Mouse (Mus musculus) spleen, adult 2 months (tissue): ENCODE data around the gene Camta2. TPM values are rescaled to one million over a fixed set of nuclear protein-coding genes. Genes with fewer than 3 reads are reported as not detected.

Experiments
- DNase-seq, 2 experiments: peaks; one replicate each; pipeline versions ENCODE4 v3.0.0 to v3.0.0-alpha.2; 2012 to 2021; ENCODE audit warnings: low spot score in 2 of 2, low read depth in 1 of 2
- H3K27ac ChIP-seq: fragments of 200-500 bp; 2 replicates; pipeline ENCODE4 v1.5.1; 2012; ENCODE audit warnings: low read length, inconsistent platforms; ENCODE audit not compliant: insufficient read depth
- H3K27me3 ChIP-seq: fragments of 200-500 bp; 2 replicates; pipeline ENCODE4 v1.6.1; 2012; ENCODE audit warnings: mild to moderate bottlenecking, moderate library complexity, low read length, inconsistent platforms; ENCODE audit not compliant: control insufficient read depth, insufficient read depth
- H3K36me3 ChIP-seq: fragments of 200-500 bp; 2 replicates; pipeline ENCODE4 v1.6.1; 2012; ENCODE audit warnings: mild to moderate bottlenecking, low read length, inconsistent platforms; ENCODE audit not compliant: control insufficient read depth, insufficient read depth
- H3K4me1 ChIP-seq: fragments of 200-500 bp; 2 replicates; pipeline ENCODE4 v1.6.1; 2011; ENCODE audit warnings: inconsistent platforms; ENCODE audit not compliant: control insufficient read depth, insufficient read depth, insufficient read length
- H3K4me3 ChIP-seq: fragments of 200-500 bp; 2 replicates; pipeline ENCODE4 v1.5.1; 2011; ENCODE audit warnings: mild to moderate bottlenecking, inconsistent platforms; ENCODE audit not compliant: insufficient read depth, insufficient read length; ENCODE audit errors: extremely low read depth
- CTCF ChIP-seq: fragments of 200-500 bp; IDR thresholded peaks from 2 replicates; pipeline ENCODE4 v1.5.1; 2011; ENCODE audit warnings: mild to moderate bottlenecking, inconsistent platforms; ENCODE audit not compliant: insufficient read depth, insufficient read length, insufficient replicate concordance; ENCODE audit errors: extremely low read depth
- POLR2A ChIP-seq: fragments of 200-500 bp; IDR thresholded peaks from 2 replicates; pipeline ENCODE4 v1.6.1; 2011; ENCODE audit warnings: low read depth, low read length, inconsistent platforms
- WGBS: fragments of 180-500 bp; shearing (Covaris S2); methylation state at CpG from one replicate; pipeline ENCODE4 v1.1.7; 2018; 5-methylcytosine and 5-hydroxymethylcytosine counted together
- polyA plus RNA-seq: library from polyadenylated mRNA; depleted of rRNA; stranded (reverse); fragments of >200 nt; gene quantifications from 2 replicates; pipeline ENCODE4 v1.2.3, GENCODE M21; 2012

The Camta2 gene
- polyA plus RNA-seq, 1 experiment: 36.6 TPM

GRCm38 (mm10) chr11:70654923-70655570 is 32.9 kb downstream of the Camta2 start:
- TF ChIP-seq CTCF: no peak
- peak; percentile 91 for TF ChIP-seq POLR2A
- Histone ChIP-seq H3K36me3 (peaks cover 32% of the 10 kb centered on the region), H3K4me1 (peaks cover 28% of the 10 kb centered on the region; the same call in 1 of the 2 replicates), H3K27me3 (no peaks in the 10 kb centered on the region), H3K4me3 (peak overlapping the region; percentile 74), H3K27ac (peak overlapping the region; percentile 97)
- DNase-seq: peak; percentile 76
- WGBS: under 1% methylated on average over 48 of the region's 48 CpGs

DNA sequence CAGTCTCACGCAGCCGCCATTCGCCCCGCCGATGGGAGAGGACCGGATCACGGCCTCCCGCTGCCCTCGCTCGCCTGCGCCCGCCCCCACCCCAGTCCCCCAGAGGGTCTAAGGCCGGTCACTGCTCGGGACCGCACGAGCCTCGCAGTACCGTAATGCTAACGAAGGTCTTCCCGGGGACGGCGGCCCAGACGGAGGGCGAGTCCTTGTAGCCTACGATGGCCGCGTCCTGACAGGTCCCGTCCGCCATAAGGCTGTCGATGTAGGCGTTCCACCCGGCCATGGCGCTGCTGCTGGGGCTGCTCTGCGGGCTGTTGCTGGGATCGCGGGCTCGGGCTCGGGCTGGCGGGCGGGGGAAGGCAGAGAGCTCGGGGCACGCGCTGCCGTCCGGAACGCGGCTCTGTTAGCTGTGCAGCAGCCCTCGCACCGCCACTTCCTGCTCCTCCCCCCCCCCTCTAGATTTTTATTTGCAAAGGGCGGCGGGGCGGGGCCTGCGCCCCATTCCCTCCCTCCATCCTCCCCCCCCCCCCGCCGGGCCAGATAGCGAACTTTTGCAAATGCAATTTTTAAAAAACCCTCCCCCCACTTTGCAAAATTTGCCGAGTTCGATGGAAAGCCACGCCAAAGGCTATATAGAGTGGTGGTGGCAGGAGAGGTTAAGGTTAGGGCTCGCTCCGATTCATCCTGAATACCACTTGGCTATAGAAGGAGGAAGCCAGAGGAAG is 33.5 kb downstream of the Camta2 start, which contains the start of gene Pfn1:
TSS of gene Pfn1 (minus strand) at position 447 of the 725 bp plus-strand sequence.
- peak; percentile 78 to 81 for DNase-seq
- Histone ChIP-seq H3K4me1 (peaks cover 34% of the 10 kb centered on the region; the same call in 1 of the 2 replicates), H3K4me3 (peak within 1 kb of the TSS; percentile 99), H3K27ac (peak within 1 kb of the TSS; percentile 100), H3K36me3 (peaks cover 39% of the 10 kb centered on the region), H3K27me3 (no peaks in the 10 kb centered on the region)
- whole genome bisulfite sequencing: under 1% methylated on average over 48 of the region's 61 CpGs
- TF ChIP-seq CTCF (no peak), POLR2A (peak; percentile 98)

- Histone ChIP-seq H3K4me1 (peaks cover 37% of the 10 kb centered on the region; the same call in 1 of the 2 replicates), H3K27me3 (no peaks in the 10 kb centered on the region), H3K36me3 (peaks cover 44% of the 10 kb centered on the region), H3K27ac (peak overlapping the region; percentile 100), H3K4me3 (peak overlapping the region; percentile 99)
- TF ChIP-seq CTCF (0 out of 2 replicates have a peak, but pooled peaks have one; percentile 1), POLR2A (peak; percentile 80)
- peak; percentile 46 to 80 for DNase-seq
- WGBS: under 1% methylated on average over 39 of the region's 63 CpGs
Measured at GRCm38 (mm10) chr11:70653345-70654197, 34.3 kb downstream of the Camta2 start.

DNA sequence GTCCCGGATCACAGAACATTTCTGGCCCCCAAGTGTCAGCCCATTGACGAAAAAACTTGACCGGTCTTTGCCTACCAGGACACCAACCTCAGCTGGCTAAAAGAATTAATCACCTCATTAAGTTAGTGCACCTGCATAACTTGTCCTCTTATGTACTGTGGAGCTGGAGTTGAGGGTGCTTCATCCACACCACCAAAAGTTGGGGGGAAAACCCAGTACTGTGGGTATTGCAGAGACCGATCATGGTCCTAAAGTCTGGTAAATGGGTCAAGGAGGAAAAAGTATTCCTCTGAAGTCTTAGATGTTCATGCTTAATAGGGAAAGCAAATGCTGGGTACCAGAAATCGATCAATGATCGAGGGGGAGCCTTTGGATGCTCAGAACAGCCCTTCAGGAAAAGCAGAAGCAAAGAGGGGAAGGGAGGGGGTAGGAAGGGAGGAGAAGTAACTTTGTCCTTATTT is 35.0 kb downstream of the Camta2 start:
- H3K4me1 ChIP-seq: peaks cover 32% of the 10 kb centered on the region; the same call in 1 of the 2 replicates
- H3K27me3 ChIP-seq: no peaks in the 10 kb centered on the region
- DNase-seq: no peak
- no peak for TF ChIP-seq POLR2A
- 9% methylated on average over 6 of the region's 6 CpGs for WGBS
- peaks cover 44% of the 10 kb centered on the region for H3K36me3 ChIP-seq
- peak overlapping the region; percentile 100 for H3K27ac ChIP-seq
- H3K4me3 ChIP-seq: peak overlapping the region; percentile 99

DNA sequence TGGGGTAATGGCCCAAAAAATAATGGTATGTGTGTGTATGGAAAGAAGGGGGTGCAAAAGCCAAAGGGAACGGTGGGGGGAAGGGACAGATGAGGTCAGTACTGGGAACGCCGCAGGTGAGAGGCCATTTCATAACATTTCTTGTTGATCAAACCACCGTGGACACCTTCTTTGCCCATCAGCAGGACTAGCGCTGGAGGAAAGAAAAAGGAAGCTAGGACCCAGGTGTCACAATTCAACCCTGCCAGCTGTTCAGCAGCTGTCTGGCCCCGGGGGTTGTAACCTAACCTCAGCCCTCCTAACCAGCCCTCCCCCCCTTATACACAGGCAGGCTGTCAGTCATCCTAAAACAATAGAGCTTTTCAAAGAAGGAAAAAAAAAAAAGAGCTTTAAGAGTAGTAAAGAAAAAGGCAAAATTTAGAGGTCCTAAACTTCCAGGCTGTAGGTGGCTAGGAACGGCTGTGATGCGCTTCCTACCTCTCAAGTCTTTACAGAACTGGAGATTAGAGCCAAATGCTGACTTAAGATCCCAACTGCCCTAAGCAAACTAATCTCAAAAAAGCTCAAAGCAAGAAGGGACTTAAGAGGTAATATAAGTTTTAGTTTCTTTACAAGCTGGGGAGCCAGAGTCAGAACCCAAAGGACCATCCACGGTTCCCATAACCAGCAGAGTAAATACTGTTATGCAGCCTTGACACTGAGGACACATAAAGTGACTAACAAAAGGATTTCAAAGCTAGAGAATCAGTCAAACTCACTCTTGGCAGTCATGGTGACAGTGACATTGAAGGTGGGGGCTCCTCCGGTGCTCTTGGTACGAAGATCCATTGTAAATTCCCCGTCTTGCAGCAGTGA is 35.6 kb downstream of the Camta2 start:
- peaks cover 26% of the 10 kb centered on the region; the same call in 1 of the 2 replicates for H3K4me1 ChIP-seq

GRCm38 (mm10) chr11:70651391-70651790 is 36.5 kb downstream of the Camta2 start:
- no peak for TF ChIP-seq CTCF
- TF ChIP-seq POLR2A: no peak; the same call in 1 of the 2 replicates
- Histone ChIP-seq H3K4me1 (peaks cover 19% of the 10 kb centered on the region; the same call in 1 of the 2 replicates), H3K36me3 (peaks cover 44% of the 10 kb centered on the region), H3K27me3 (no peaks in the 10 kb centered on the region), H3K4me3 (peak overlapping the region; percentile 34; the same call in 1 of the 2 replicates), H3K27ac (peak overlapping the region; percentile 92)
- DNase-seq: no peak
- WGBS: 15% methylated on average over 2 of the region's 2 CpGs

More for the DNA sequence above, 35.6 kb downstream of the Camta2 start:
- TF ChIP-seq POLR2A: no peak
- TF ChIP-seq CTCF: no peak
- Histone ChIP-seq H3K27me3 (no peaks in the 10 kb centered on the region), H3K36me3 (peaks cover 44% of the 10 kb centered on the region), H3K27ac (peak overlapping the region; percentile 100), H3K4me3 (peak overlapping the region; percentile 99)
- WGBS: 20% methylated on average over 12 of the region's 12 CpGs
- no peak for DNase-seq
